Mouse (Mus musculus) spleen, adult 12 weeks (tissue): Measurements from ENCODE around the gene Tmem63b.
"Not testable (repeated sequence)": the region's sequence is repeated elsewhere in the genome, so short reads cannot be mapped to it uniquely, and the experiment has no call there.

Experiments
- DNase-seq: peaks from one replicate; pipeline ENCODE4 v3.0.0; 2022; ENCODE audit warnings: low spot score

Tmem63b gene

GRCm38 (mm10) chr17:45671821-45672220, 14.9 kb downstream of the Tmem63b start:
- no peak for DNase-seq

- DNase-seq = no peak
Measured at GRCm38 (mm10) chr17:45667986-45668385, 18.7 kb downstream of the Tmem63b start.

- DNase-seq = no peak
Measured at GRCm38 (mm10) chr17:45667481-45667880, 19.2 kb downstream of the Tmem63b start.

- no peak for DNase-seq
Measured at GRCm38 (mm10) chr17:45666091-45666490, 20.6 kb downstream of the Tmem63b start.

GRCm38 (mm10) chr17:45664608-45665007, 22.1 kb downstream of the Tmem63b start:
- no peak for DNase-seq

- DNase-seq = peak; percentile 69
Measured at GRCm38 (mm10) chr17:45663106-45663919, 23.4 kb downstream of the Tmem63b start.

GRCm38 (mm10) chr17:45659225-45659624, 27.5 kb downstream of the Tmem63b start, which contains the start of gene Capn11:
TSS of gene Capn11 (minus strand) at chr17:45659325.
- no peak for DNase-seq

- no peak for DNase-seq
Measured at GRCm38 (mm10) chr17:45655820-45656219, 30.9 kb downstream of the Tmem63b start.

GRCm38 (mm10) chr17:45653233-45653632, 33.5 kb downstream of the Tmem63b start:
- DNase-seq = no peak

- DNase-seq = no peak
Measured at GRCm38 (mm10) chr17:45644185-45644584, 42.5 kb downstream of the Tmem63b start.

- DNase-seq = peak; percentile 51
Measured at GRCm38 (mm10) chr17:45642701-45643100, 44.0 kb downstream of the Tmem63b start.

- no peak for DNase-seq
Measured at GRCm38 (mm10) chr17:45641981-45642380, 44.7 kb downstream of the Tmem63b start.

- DNase-seq = no peak
Measured at GRCm38 (mm10) chr17:45638596-45639295, 48.0 kb downstream of the Tmem63b start.

- no peak for DNase-seq
Measured at GRCm38 (mm10) chr17:45634033-45634432, 52.7 kb downstream of the Tmem63b start.

- no peak for DNase-seq
Measured at GRCm38 (mm10) chr17:45631940-45632339, 54.8 kb downstream of the Tmem63b start.

GRCm38 (mm10) chr17:45630992-45631391, 55.7 kb downstream of the Tmem63b start:
- no peak for DNase-seq

- DNase-seq = peak; percentile 21
Measured at GRCm38 (mm10) chr17:45629861-45630694, 56.6 kb downstream of the Tmem63b start.

- DNase-seq = no peak
Measured at GRCm38 (mm10) chr17:45628885-45629855, 57.5 kb downstream of the Tmem63b start.

- DNase-seq = no peak
Measured at GRCm38 (mm10) chr17:45628160-45628559, 58.5 kb downstream of the Tmem63b start.

GRCm38 (mm10) chr17:45626577-45627134, 60.0 kb downstream of the Tmem63b start:
- DNase-seq = peak; percentile 51

GRCm38 (mm10) chr17:45623425-45623824, 63.3 kb downstream of the Tmem63b start:
- not testable (repeated sequence) for DNase-seq
